Mouse (Mus musculus) layer of hippocampus, adult 9-11 months (tissue): ENCODE results near the gene Fer1l5.

Experiments
- DNase-seq: peaks from one replicate; pipeline ENCODE4 v3.0.0; 2022

Fer1l5 gene

GRCm38 (mm10) chr1:36371934-36372845, at the start of gene Fer1l5:
Gene Fer1l5, plus strand, starts transcription at chr1:36372291.
- DNase-seq: no peak

GRCm38 (mm10) chr1:36323076-36323475, 49.0 kb upstream of the Fer1l5 start:
- DNase-seq: no peak

- peak; percentile 74 for DNase-seq
These were observed 48.2 kb upstream of the Fer1l5 start for GRCm38 (mm10) chr1:36323746-36324448.

- DNase-seq: no peak
These were observed 46.2 kb upstream of the Fer1l5 start for GRCm38 (mm10) chr1:36325900-36326321.

GRCm38 (mm10) chr1:36326815-36327214, 45.3 kb upstream of the Fer1l5 start:
- peak; percentile 77 for DNase-seq

GRCm38 (mm10) chr1:36331743-36332142, 40.3 kb upstream of the Fer1l5 start:
- no peak for DNase-seq

GRCm38 (mm10) chr1:36332955-36333887, 38.9 kb upstream of the Fer1l5 start:
- no peak for DNase-seq

GRCm38 (mm10) chr1:36342547-36342946, 29.5 kb upstream of the Fer1l5 start:
- DNase-seq: no peak

- peak; percentile 72 for DNase-seq
These were observed 19.7 kb upstream of the Fer1l5 start for GRCm38 (mm10) chr1:36352351-36352750.

- DNase-seq: no peak
These were observed 15.0 kb upstream of the Fer1l5 start for GRCm38 (mm10) chr1:36356955-36357695.

- no peak for DNase-seq
These were observed 4.4 kb upstream of the Fer1l5 start for GRCm38 (mm10) chr1:36367698-36368097.

GRCm38 (mm10) chr1:36368112-36368968, 3.8 kb upstream of the Fer1l5 start:
- DNase-seq: no peak

GRCm38 (mm10) chr1:36368969-36369645, 3.0 kb upstream of the Fer1l5 start, which contains the start of gene Kansl3:
Gene Kansl3, minus strand, starts transcription at chr1:36369181.
- peak; percentile 64 for DNase-seq

- no peak for DNase-seq
These were observed 1.2 kb upstream of the Fer1l5 start for GRCm38 (mm10) chr1:36370918-36371317.

GRCm38 (mm10) chr1:36378880-36379279, 6.8 kb downstream of the Fer1l5 start:
- no peak for DNase-seq

- DNase-seq: no peak
These were observed 7.5 kb downstream of the Fer1l5 start for GRCm38 (mm10) chr1:36379582-36379981.

- DNase-seq: no peak
These were observed 24.9 kb downstream of the Fer1l5 start for GRCm38 (mm10) chr1:36397041-36397440.

- peak; percentile 37 for DNase-seq
These were observed 29.4 kb downstream of the Fer1l5 start for GRCm38 (mm10) chr1:36401509-36401908.

- no peak for DNase-seq
These were observed 32.4 kb downstream of the Fer1l5 start for GRCm38 (mm10) chr1:36404531-36404930.

GRCm38 (mm10) chr1:36429511-36429910, 57.4 kb downstream of the Fer1l5 start:
- DNase-seq: no peak
